Mouse (Mus musculus): ENCODE measurements at regions not wholly inside any gene's neighbourhood (a gene's known extent, or its start where the extent isn't known, plus 50 kb on each side); places are given as distances from the start of the nearest gene placed in this dataset.

DNA sequence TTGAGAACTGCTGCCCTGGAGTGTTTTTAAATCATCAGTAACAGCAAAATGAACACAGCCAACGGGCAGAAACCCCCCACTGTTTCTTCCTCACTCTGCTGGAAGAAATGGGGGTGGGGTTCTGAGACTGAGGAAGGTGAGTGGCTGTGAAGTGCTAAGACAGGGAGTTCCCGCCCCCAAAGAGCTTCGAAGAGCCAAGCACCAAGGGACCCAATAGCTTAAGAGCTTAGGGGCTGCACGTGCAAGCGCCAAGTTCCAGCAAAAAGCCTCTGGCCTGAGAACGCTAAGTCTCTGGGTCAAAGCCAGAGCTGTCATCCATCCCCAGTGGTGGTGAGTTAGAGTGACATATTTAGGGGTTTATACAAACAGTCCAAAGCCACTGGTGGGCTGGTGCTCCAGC is 55.1 kb upstream of the Pcbd1 start:
- no peak overlapping the region for H3K4me3 ChIP-seq (replicated peaks; ENCODE audit: low read length)
- no peak for ATAC-seq (ENCODE audit: insufficient read depth, low FRiP score)
- WGBS, result 29% methylated on average over 6 of the region's 6 CpGs

DNA sequence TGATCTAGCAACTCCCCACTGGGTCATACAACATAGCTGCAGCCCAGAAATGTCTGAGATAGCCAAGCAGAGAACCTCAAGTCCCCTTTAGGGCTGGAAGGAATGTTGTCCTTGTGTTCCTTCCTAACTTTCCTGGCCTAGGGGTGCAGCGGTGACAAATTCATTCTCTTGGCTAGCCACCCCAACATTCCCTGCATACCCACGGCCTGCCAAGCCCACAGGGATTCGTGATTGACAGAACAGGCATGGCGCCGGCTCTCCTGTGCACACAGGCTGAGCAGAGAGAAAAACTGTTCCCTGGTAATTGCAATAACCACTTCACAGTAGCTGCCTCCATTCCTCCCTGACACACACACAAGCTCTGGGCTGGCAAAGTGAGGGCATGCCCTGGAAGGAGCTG is 60.5 kb upstream of the Pcbd1 start:
- no peak for ATAC-seq (ENCODE audit: insufficient read depth, low FRiP score)
- Histone ChIP-seq H3K4me2 (ENCODE audit: low read depth, low read length) (no peak overlapping the region), H3K4me3 (replicated peaks; ENCODE audit: low read length) (no peak overlapping the region), H3K27me3 (ENCODE audit: control insufficient read depth, insufficient read depth, low read length) (no peaks in the 10 kb centered on the region), H3K27ac (ENCODE audit: low read length) (no peak overlapping the region), H3K4me1 (ENCODE audit: control insufficient read depth, insufficient read depth, low read length) (no peaks in the 10 kb centered on the region), H3K9me3 (replicated peaks; ENCODE audit: control insufficient read depth, low read length) (no peaks in the 10 kb centered on the region), H3K36me3 (ENCODE audit: control insufficient read depth, insufficient read depth, low read length) (no peaks in the 10 kb centered on the region), H3K9ac (ENCODE audit: low read length) (no peak overlapping the region)
- WGBS, result 67% methylated on average over 5 of the region's 5 CpGs

More for the DNA sequence above, 55.1 kb upstream of the Pcbd1 start:
- H3K4me2 ChIP-seq (ENCODE audit: low read depth, low read length), result no peak overlapping the region
- no peaks in the 10 kb centered on the region for H3K36me3 ChIP-seq (ENCODE audit: control insufficient read depth, insufficient read depth, low read length)
- no peaks in the 10 kb centered on the region for H3K9me3 ChIP-seq (replicated peaks; ENCODE audit: control insufficient read depth, low read length)
- no peaks in the 10 kb centered on the region for H3K27me3 ChIP-seq (ENCODE audit: control insufficient read depth, insufficient read depth, low read length)
- H3K9ac ChIP-seq (ENCODE audit: low read length), result no peak overlapping the region
- H3K27ac ChIP-seq (ENCODE audit: low read length), result no peak overlapping the region
- no peaks in the 10 kb centered on the region for H3K4me1 ChIP-seq (ENCODE audit: control insufficient read depth, insufficient read depth, low read length)

DNA sequence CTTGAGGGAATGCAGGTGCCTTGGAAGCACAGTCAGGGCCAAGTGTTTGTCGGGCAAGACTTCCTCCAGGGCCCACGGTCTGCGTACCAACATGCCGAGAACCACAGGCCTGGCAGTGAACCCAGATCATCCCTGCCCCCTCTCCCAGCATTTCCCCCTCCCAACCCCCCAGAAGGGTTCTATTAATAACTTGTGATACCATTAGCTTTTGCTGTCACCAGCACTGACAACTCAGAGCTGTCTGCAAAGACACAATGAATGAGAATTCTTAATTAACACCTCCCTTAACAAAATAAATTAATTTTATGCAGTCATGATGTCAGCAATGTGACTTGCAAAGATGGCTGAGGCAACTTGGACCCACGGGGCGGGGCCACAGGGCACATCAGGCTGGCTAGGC is 61.9 kb upstream of the Pcbd1 start:
- Histone ChIP-seq H3K36me3 (ENCODE audit: control insufficient read depth, insufficient read depth, low read length) (no peaks in the 10 kb centered on the region), H3K9me3 (replicated peaks; ENCODE audit: control insufficient read depth, low read length) (no peaks in the 10 kb centered on the region), H3K27me3 (ENCODE audit: control insufficient read depth, insufficient read depth, low read length) (no peaks in the 10 kb centered on the region), H3K4me1 (ENCODE audit: control insufficient read depth, insufficient read depth, low read length) (no peaks in the 10 kb centered on the region), H3K27ac (ENCODE audit: low read length) (no peak overlapping the region), H3K9ac (ENCODE audit: low read length) (no peak overlapping the region), H3K4me3 (replicated peaks; ENCODE audit: low read length) (no peak overlapping the region), H3K4me2 (ENCODE audit: low read depth, low read length) (no peak overlapping the region)
- WGBS, result 74% methylated on average over 6 of the region's 6 CpGs
- no peak for ATAC-seq (ENCODE audit: insufficient read depth, low FRiP score)

DNA sequence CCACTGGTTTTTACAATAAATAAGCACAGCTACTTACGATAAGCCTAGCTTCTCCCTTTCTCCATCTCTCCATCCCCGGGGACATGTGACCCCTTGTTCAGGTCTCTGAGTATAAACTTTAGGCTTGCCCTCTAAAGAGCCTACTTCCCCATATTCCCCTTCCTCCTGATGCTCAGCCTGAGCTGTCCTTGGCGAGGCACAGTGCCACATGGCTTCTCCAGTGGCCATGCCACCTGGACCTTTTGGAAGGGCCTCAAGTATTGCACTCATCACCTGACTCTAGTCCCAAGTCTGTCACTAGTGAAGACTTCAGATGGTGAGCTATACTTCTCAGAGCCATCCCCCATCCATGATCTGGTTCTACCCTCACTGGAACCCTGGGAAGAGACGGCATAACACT is 64.1 kb upstream of the Pcbd1 start:
- no peaks in the 10 kb centered on the region for H3K4me1 ChIP-seq (ENCODE audit: control insufficient read depth, insufficient read depth, low read length)
- no peak overlapping the region for H3K27ac ChIP-seq (ENCODE audit: low read length)
- no peaks in the 10 kb centered on the region for H3K36me3 ChIP-seq (ENCODE audit: control insufficient read depth, insufficient read depth, low read length)
- ATAC-seq (ENCODE audit: insufficient read depth, low FRiP score), result no peak
- H3K4me3 ChIP-seq (replicated peaks; ENCODE audit: low read length), result no peak overlapping the region
- no peak overlapping the region for H3K9ac ChIP-seq (ENCODE audit: low read length)
- H3K9me3 ChIP-seq (replicated peaks; ENCODE audit: control insufficient read depth, low read length), result no peaks in the 10 kb centered on the region
- WGBS, result 78% methylated on average over 4 of the region's 4 CpGs
- no peak overlapping the region for H3K4me2 ChIP-seq (ENCODE audit: low read depth, low read length)
- H3K27me3 ChIP-seq (ENCODE audit: control insufficient read depth, insufficient read depth, low read length), result no peaks in the 10 kb centered on the region

DNA sequence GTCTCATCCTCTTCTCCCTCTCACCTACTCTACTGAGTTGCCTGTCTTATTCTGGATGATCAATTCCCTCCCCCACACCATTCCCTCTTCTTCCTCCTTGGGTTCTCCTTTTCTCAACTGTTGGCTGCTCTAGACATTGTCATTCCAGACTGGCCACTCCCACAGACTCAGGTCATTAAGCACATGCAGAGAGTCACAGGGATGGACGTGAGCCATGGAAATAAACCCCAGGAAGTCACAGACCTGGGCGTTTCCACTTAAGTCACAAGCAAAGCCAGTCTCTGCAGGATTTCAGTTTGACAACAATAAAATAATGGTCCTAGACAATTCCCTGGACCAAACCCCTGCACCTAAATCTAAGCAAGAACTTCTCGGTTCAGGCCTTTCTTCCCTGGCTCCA is 65.0 kb upstream of the Pcbd1 start:
- no peaks in the 10 kb centered on the region for H3K4me1 ChIP-seq (ENCODE audit: control insufficient read depth, insufficient read depth, low read length)
- no peak overlapping the region for H3K4me2 ChIP-seq (ENCODE audit: low read depth, low read length)
- no peak for ATAC-seq (ENCODE audit: insufficient read depth, low FRiP score)
- H3K27ac ChIP-seq (ENCODE audit: low read length), result no peak overlapping the region
- H3K36me3 ChIP-seq (ENCODE audit: control insufficient read depth, insufficient read depth, low read length), result no peaks in the 10 kb centered on the region
- 42% methylated on average over 3 of the region's 3 CpGs for WGBS
- H3K9ac ChIP-seq (ENCODE audit: low read length), result no peak overlapping the region
- H3K9me3 ChIP-seq (replicated peaks; ENCODE audit: control insufficient read depth, low read length), result no peaks in the 10 kb centered on the region
- H3K4me3 ChIP-seq (replicated peaks; ENCODE audit: low read length), result no peak overlapping the region
- H3K27me3 ChIP-seq (ENCODE audit: control insufficient read depth, insufficient read depth, low read length), result no peaks in the 10 kb centered on the region

DNA sequence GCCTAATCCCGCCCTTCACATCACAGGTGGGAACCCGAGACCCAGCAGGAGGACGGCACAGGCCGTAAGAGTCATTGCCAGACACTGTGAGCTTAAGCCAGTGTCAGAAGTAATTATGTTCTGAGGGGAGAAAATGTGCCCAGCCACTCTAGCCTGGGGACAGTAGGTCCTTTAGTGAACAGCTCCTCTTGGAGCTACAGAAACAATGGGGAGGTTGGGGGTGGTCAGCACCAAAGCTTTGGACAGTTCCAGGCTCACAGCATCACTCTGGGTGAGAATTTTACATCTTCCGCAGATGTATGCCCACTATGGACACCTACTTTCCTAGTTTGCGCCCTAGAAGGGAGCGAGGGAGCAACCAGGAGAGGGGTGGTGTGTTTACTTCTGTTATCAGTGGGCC is 65.7 kb upstream of the Pcbd1 start:
- H3K9me3 ChIP-seq (replicated peaks; ENCODE audit: control insufficient read depth, low read length), result no peaks in the 10 kb centered on the region
- ATAC-seq (ENCODE audit: insufficient read depth, low FRiP score), result no peak
- no peak overlapping the region for H3K9ac ChIP-seq (ENCODE audit: low read length)
- H3K36me3 ChIP-seq (ENCODE audit: control insufficient read depth, insufficient read depth, low read length), result no peaks in the 10 kb centered on the region
- H3K27ac ChIP-seq (ENCODE audit: low read length), result no peak overlapping the region
- H3K4me2 ChIP-seq (ENCODE audit: low read depth, low read length), result no peak overlapping the region
- H3K4me3 ChIP-seq (replicated peaks; ENCODE audit: low read length), result no peak overlapping the region
- no peaks in the 10 kb centered on the region for H3K4me1 ChIP-seq (ENCODE audit: control insufficient read depth, insufficient read depth, low read length)
- H3K27me3 ChIP-seq (ENCODE audit: control insufficient read depth, insufficient read depth, low read length), result no peaks in the 10 kb centered on the region
- WGBS, result 28% methylated on average over 7 of the region's 7 CpGs

DNA sequence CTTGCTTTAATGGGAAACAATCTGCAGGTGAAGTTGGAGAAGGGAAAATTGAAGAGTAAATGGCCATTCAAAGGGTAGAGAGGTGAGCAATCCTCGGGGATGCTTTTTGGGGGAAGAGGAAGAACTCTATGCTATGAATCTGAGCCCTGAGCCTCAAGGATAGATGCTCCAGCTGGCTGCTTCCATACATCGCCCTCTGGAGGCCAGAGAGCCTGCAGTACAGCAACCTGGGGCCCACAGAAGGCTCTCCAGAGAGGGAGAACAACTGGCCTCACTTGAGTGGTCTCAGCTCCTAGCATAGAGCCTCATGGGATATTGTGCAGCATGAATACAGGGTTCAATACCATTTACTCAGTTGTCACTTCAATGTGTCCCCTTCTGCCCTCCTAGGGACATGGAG is 69.6 kb upstream of the Pcbd1 start:
- H3K27me3 ChIP-seq (ENCODE audit: control insufficient read depth, insufficient read depth, low read length), result no peaks in the 10 kb centered on the region
- H3K27ac ChIP-seq (ENCODE audit: low read length), result no peak overlapping the region
- H3K4me1 ChIP-seq (ENCODE audit: control insufficient read depth, insufficient read depth, low read length), result no peaks in the 10 kb centered on the region
- H3K4me3 ChIP-seq (replicated peaks; ENCODE audit: low read length), result no peak overlapping the region
- ATAC-seq (ENCODE audit: insufficient read depth, low FRiP score), result no peak
- no peaks in the 10 kb centered on the region for H3K36me3 ChIP-seq (ENCODE audit: control insufficient read depth, insufficient read depth, low read length)
- no peaks in the 10 kb centered on the region for H3K9me3 ChIP-seq (replicated peaks; ENCODE audit: control insufficient read depth, low read length)
- no peak overlapping the region for H3K4me2 ChIP-seq (ENCODE audit: low read depth, low read length)
- H3K9ac ChIP-seq (ENCODE audit: low read length), result no peak overlapping the region
- 7% methylated on average over 2 of the region's 2 CpGs for WGBS

DNA sequence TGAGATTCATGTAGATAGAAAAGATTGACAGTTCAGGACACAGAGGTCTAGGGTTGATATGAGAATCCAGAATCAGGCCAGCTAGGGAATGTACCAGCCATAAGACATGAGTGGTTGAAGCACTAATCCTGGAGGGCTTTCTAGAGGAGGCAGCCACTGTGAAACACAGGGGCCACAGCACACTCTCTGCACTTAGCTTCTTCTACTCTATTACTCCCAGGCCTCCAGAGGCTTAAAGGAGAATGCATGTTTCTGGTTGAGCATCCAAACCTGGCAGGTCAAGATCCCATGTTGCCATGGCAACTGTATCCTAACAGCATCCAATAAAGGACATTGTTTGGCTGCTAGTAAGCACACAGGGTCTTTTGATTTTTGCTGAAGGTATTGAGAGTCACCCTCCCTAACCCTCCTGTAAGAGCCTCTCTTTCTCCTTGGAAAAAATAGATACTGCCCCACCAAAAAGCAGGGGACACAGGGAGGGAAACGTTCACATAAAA is 76.9 kb upstream of the Pcbd1 start:
- H3K9me3 ChIP-seq (replicated peaks; ENCODE audit: control insufficient read depth, low read length), result no peaks in the 10 kb centered on the region
- H3K9ac ChIP-seq (ENCODE audit: low read length), result no peak overlapping the region
- H3K27me3 ChIP-seq (ENCODE audit: control insufficient read depth, insufficient read depth, low read length), result no peaks in the 10 kb centered on the region
- H3K27ac ChIP-seq (ENCODE audit: low read length), result no peak overlapping the region
- H3K36me3 ChIP-seq (ENCODE audit: control insufficient read depth, insufficient read depth, low read length), result no peaks in the 10 kb centered on the region
- no peaks in the 10 kb centered on the region for H3K4me1 ChIP-seq (ENCODE audit: control insufficient read depth, insufficient read depth, low read length)
- ATAC-seq (ENCODE audit: insufficient read depth, low FRiP score), result no peak
- 79% methylated on average over 1 of the region's 1 CpGs for WGBS
- no peak overlapping the region for H3K4me3 ChIP-seq (replicated peaks; ENCODE audit: low read length)
- no peak overlapping the region for H3K4me2 ChIP-seq (ENCODE audit: low read depth, low read length)

DNA sequence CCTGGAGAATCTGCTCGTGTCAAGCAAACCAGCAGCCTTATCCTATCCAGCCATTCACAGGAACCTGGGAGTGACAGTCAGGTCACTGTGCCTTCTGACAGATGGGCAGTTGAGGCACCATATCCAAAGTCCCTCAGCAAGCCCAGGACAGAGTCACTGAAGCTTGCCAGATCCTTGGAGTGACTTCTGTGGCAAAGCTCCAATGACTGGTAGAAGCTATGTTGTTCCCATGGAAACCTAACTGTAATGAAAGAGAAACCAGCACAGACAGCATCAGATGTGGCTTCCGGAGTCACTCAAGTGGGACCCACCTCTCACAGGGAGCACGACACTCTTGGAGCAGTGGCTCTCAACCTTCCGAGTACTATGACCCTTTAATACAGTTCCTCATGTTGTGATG is 78.4 kb upstream of the Pcbd1 start:
- Histone ChIP-seq H3K36me3 (ENCODE audit: control insufficient read depth, insufficient read depth, low read length) (no peaks in the 10 kb centered on the region), H3K4me1 (ENCODE audit: control insufficient read depth, insufficient read depth, low read length) (no peaks in the 10 kb centered on the region), H3K9ac (ENCODE audit: low read length) (no peak overlapping the region), H3K4me2 (ENCODE audit: low read depth, low read length) (no peak overlapping the region), H3K27ac (ENCODE audit: low read length) (no peak overlapping the region), H3K27me3 (ENCODE audit: control insufficient read depth, insufficient read depth, low read length) (no peaks in the 10 kb centered on the region), H3K4me3 (replicated peaks; ENCODE audit: low read length) (no peak overlapping the region), H3K9me3 (replicated peaks; ENCODE audit: control insufficient read depth, low read length) (no peaks in the 10 kb centered on the region)
- ATAC-seq (ENCODE audit: insufficient read depth, low FRiP score), result no peak
- WGBS, result 75% methylated on average over 4 of the region's 4 CpGs

DNA sequence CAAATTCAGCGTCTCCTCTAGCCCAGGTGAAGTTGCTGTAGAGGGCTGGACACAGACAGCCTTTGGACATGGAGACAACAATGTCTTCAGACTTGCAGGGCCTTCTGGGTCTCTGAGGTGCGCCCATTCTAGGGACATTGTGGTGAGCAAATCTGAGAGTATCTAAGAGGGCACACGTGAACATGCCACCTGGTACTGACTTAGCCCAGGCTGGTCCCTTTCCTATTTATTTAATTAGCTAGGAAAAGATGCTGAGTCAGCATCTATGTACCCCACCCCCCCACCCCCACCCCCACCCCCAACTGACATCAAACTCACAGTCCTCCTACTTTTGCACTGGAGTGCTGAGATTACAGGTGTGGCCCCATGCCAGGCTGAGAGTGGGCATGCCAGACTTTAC is 81.7 kb upstream of the Pcbd1 start:
- no peak for ATAC-seq (ENCODE audit: insufficient read depth, low FRiP score)
- 82% methylated on average over 3 of the region's 3 CpGs for WGBS
- H3K27me3 ChIP-seq (ENCODE audit: control insufficient read depth, insufficient read depth, low read length), result no peaks in the 10 kb centered on the region
- H3K36me3 ChIP-seq (ENCODE audit: control insufficient read depth, insufficient read depth, low read length), result no peaks in the 10 kb centered on the region
- no peak overlapping the region for H3K9ac ChIP-seq (ENCODE audit: low read length)
- H3K4me3 ChIP-seq (replicated peaks; ENCODE audit: low read length), result no peak overlapping the region
- no peak overlapping the region for H3K4me2 ChIP-seq (ENCODE audit: low read depth, low read length)
- no peaks in the 10 kb centered on the region for H3K9me3 ChIP-seq (replicated peaks; ENCODE audit: control insufficient read depth, low read length)
- no peak overlapping the region for H3K27ac ChIP-seq (ENCODE audit: low read length)
- H3K4me1 ChIP-seq (ENCODE audit: control insufficient read depth, insufficient read depth, low read length), result no peaks in the 10 kb centered on the region
